Mouse (Mus musculus): ENCODE data around the gene Bpgm. TPM values are rescaled to one million over a fixed set of nuclear protein-coding genes. Genes with fewer than 3 reads are reported as not detected.

Gene Bpgm
- polyA plus RNA-seq, 1 experiment = 18.6 TPM

GRCm38 (mm10) chr6:34447961-34448360, 28.0 kb upstream of the Bpgm start:
- no peak for TF ChIP-seq POLR2A (IDR thresholded peaks at IDR 0.05; ENCODE audit: insufficient read length, low read depth)
- Histone ChIP-seq H3K27me3 (ENCODE audit: control insufficient read depth, insufficient read depth, insufficient read length) (no peaks in the 10 kb centered on the region), H3K79me2 (ENCODE audit: control insufficient read depth, insufficient read depth) (no peaks in the 10 kb centered on the region), H3K36me3 (ENCODE audit: control insufficient read depth, insufficient read depth) (no peaks in the 10 kb centered on the region), H3K4me2 (ENCODE audit: low read depth) (no peak overlapping the region), H3ac (ENCODE audit: control insufficient read depth, insufficient read length) (no peak overlapping the region), H3K4me3 (no peak overlapping the region)

- no peak overlapping the region for H3ac ChIP-seq (ENCODE audit: control insufficient read depth, insufficient read length)
- H3K4me2 ChIP-seq (ENCODE audit: low read depth) = no peak overlapping the region
- H3K36me3 ChIP-seq (ENCODE audit: control insufficient read depth, insufficient read depth) = no peaks in the 10 kb centered on the region
- no peak overlapping the region for H3K4me3 ChIP-seq
- TF ChIP-seq TCF3 (IDR thresholded peaks at IDR 0.05; ENCODE audit: insufficient read length, low read depth) = no peak
- no peak for TF ChIP-seq POLR2A (IDR thresholded peaks at IDR 0.05; ENCODE audit: insufficient read length, low read depth)
- no peak for TF ChIP-seq SRF (IDR thresholded peaks at IDR 0.05; ENCODE audit: control insufficient read depth, insufficient read length, low read depth)
- TF ChIP-seq USF1 (IDR thresholded peaks at IDR 0.05; ENCODE audit: low read depth) = no peak
- TF ChIP-seq POLR2AphosphoS2 (IDR thresholded peaks at IDR 0.05; ENCODE audit: insufficient read length, low read depth) = no peak
- no peak for TF ChIP-seq E2F4 (IDR thresholded peaks at IDR 0.05; ENCODE audit: insufficient read depth)
- TF ChIP-seq MYOG (IDR thresholded peaks at IDR 0.05; ENCODE audit: control insufficient read depth in 1 of 3, insufficient read depth in 1 of 3, insufficient read length in 2 of 3, low read depth in 2 of 3) = no peak
- TF ChIP-seq TCF12 (IDR thresholded peaks at IDR 0.05; ENCODE audit: insufficient read depth, poor library complexity, severe bottlenecking) = no peak
- TF ChIP-seq CEBPB (IDR thresholded peaks at IDR 0.05; ENCODE audit: insufficient read depth, poor library complexity, severe bottlenecking) = no peak
- no peak for TF ChIP-seq MYOD1 (IDR thresholded peaks at IDR 0.05; ENCODE audit: control insufficient read depth in 1 of 3, insufficient read length in 2 of 3, low read depth in 2 of 3)
- no peak for TF ChIP-seq REST (IDR thresholded peaks at IDR 0.05; ENCODE audit: insufficient read depth, insufficient read length)
- no peak for TF ChIP-seq MAX (IDR thresholded peaks at IDR 0.05; ENCODE audit: low read depth)
- no peaks in the 10 kb centered on the region for H3K79me2 ChIP-seq (ENCODE audit: control insufficient read depth, insufficient read depth)
- no peaks in the 10 kb centered on the region for H3K27me3 ChIP-seq (ENCODE audit: control insufficient read depth, insufficient read depth, insufficient read length)
These were observed 27.3 kb upstream of the Bpgm start for GRCm38 (mm10) chr6:34448696-34449095.

- H3ac ChIP-seq (ENCODE audit: control insufficient read depth, insufficient read length) = no peak overlapping the region
- TF ChIP-seq MYOG (IDR thresholded peaks at IDR 0.05; ENCODE audit: control insufficient read depth in 1 of 3, insufficient read depth in 1 of 3, insufficient read length in 2 of 3, low read depth in 2 of 3) (no peak), TCF3 (IDR thresholded peaks at IDR 0.05; ENCODE audit: insufficient read length, low read depth) (no peak), E2F4 (IDR thresholded peaks at IDR 0.05; ENCODE audit: insufficient read depth) (no peak), REST (IDR thresholded peaks at IDR 0.05; ENCODE audit: insufficient read depth, insufficient read length) (no peak)
- no peaks in the 10 kb centered on the region for H3K79me2 ChIP-seq (ENCODE audit: control insufficient read depth, insufficient read depth)
- no peaks in the 10 kb centered on the region for H3K27me3 ChIP-seq (ENCODE audit: control insufficient read depth, insufficient read depth, insufficient read length)
- H3K36me3 ChIP-seq (ENCODE audit: control insufficient read depth, insufficient read depth) = no peaks in the 10 kb centered on the region
- H3K4me3 ChIP-seq = no peak overlapping the region
- H3K4me2 ChIP-seq (ENCODE audit: low read depth) = peak overlapping the region; percentile 31
These were observed 22.8 kb upstream of the Bpgm start for GRCm38 (mm10) chr6:34452963-34453770.

- no peak for TF ChIP-seq POLR2AphosphoS2 (IDR thresholded peaks at IDR 0.05; ENCODE audit: insufficient read length, low read depth)
- no peak for TF ChIP-seq MAX (IDR thresholded peaks at IDR 0.05; ENCODE audit: low read depth)
- TF ChIP-seq TCF12 (IDR thresholded peaks at IDR 0.05; ENCODE audit: insufficient read depth, poor library complexity, severe bottlenecking) = no peak
- TF ChIP-seq SRF (IDR thresholded peaks at IDR 0.05; ENCODE audit: control insufficient read depth, insufficient read length, low read depth) = no peak
- no peak for TF ChIP-seq MYOG (IDR thresholded peaks at IDR 0.05; ENCODE audit: control insufficient read depth in 1 of 3, insufficient read depth in 1 of 3, insufficient read length in 2 of 3, low read depth in 2 of 3)
- TF ChIP-seq REST (IDR thresholded peaks at IDR 0.05; ENCODE audit: insufficient read depth, insufficient read length) = no peak
- TF ChIP-seq TCF3 (IDR thresholded peaks at IDR 0.05; ENCODE audit: insufficient read length, low read depth) = no peak
- no peak for TF ChIP-seq CEBPB (IDR thresholded peaks at IDR 0.05; ENCODE audit: insufficient read depth, poor library complexity, severe bottlenecking)
- TF ChIP-seq USF1 (IDR thresholded peaks at IDR 0.05; ENCODE audit: low read depth) = no peak
- no peak for TF ChIP-seq POLR2A (IDR thresholded peaks at IDR 0.05; ENCODE audit: insufficient read length, low read depth)
- no peak for TF ChIP-seq E2F4 (IDR thresholded peaks at IDR 0.05; ENCODE audit: insufficient read depth)
- TF ChIP-seq MYOD1 (IDR thresholded peaks at IDR 0.05; ENCODE audit: control insufficient read depth in 1 of 3, insufficient read length in 2 of 3, low read depth in 2 of 3) = no peak
- Histone ChIP-seq H3K36me3 (ENCODE audit: control insufficient read depth, insufficient read depth) (no peaks in the 10 kb centered on the region), H3K27me3 (ENCODE audit: control insufficient read depth, insufficient read depth, insufficient read length) (no peaks in the 10 kb centered on the region), H3K4me3 (no peak overlapping the region), H3K79me2 (ENCODE audit: control insufficient read depth, insufficient read depth) (no peaks in the 10 kb centered on the region), H3K4me2 (ENCODE audit: low read depth) (no peak overlapping the region), H3ac (ENCODE audit: control insufficient read depth, insufficient read length) (no peak overlapping the region)
These were observed 16.6 kb upstream of the Bpgm start for GRCm38 (mm10) chr6:34459456-34459855.

- no peaks in the 10 kb centered on the region for H3K27me3 ChIP-seq (ENCODE audit: control insufficient read depth, insufficient read depth, insufficient read length)
- H3K4me2 ChIP-seq (ENCODE audit: low read depth) = no peak overlapping the region
- no peaks in the 10 kb centered on the region for H3K36me3 ChIP-seq (ENCODE audit: control insufficient read depth, insufficient read depth)
- H3K4me3 ChIP-seq = no peak overlapping the region
- no peak for TF ChIP-seq E2F4 (IDR thresholded peaks at IDR 0.05; ENCODE audit: insufficient read depth)
- TF ChIP-seq MYOD1 (IDR thresholded peaks at IDR 0.05; ENCODE audit: control insufficient read depth in 1 of 3, insufficient read length in 2 of 3, low read depth in 2 of 3) = no peak
- TF ChIP-seq MYOG (IDR thresholded peaks at IDR 0.05; ENCODE audit: control insufficient read depth in 1 of 3, insufficient read depth in 1 of 3, insufficient read length in 2 of 3, low read depth in 2 of 3) = no peak
- TF ChIP-seq SRF (IDR thresholded peaks at IDR 0.05; ENCODE audit: control insufficient read depth, insufficient read length, low read depth) = no peak
- no peak for TF ChIP-seq POLR2AphosphoS2 (IDR thresholded peaks at IDR 0.05; ENCODE audit: insufficient read length, low read depth)
- no peak for TF ChIP-seq POLR2A (IDR thresholded peaks at IDR 0.05; ENCODE audit: insufficient read length, low read depth)
- no peak for TF ChIP-seq MAX (IDR thresholded peaks at IDR 0.05; ENCODE audit: low read depth)
- TF ChIP-seq TCF12 (IDR thresholded peaks at IDR 0.05; ENCODE audit: insufficient read depth, poor library complexity, severe bottlenecking) = no peak
- TF ChIP-seq USF1 (IDR thresholded peaks at IDR 0.05; ENCODE audit: low read depth) = no peak
- no peak for TF ChIP-seq REST (IDR thresholded peaks at IDR 0.05; ENCODE audit: insufficient read depth, insufficient read length)
- TF ChIP-seq TCF3 (IDR thresholded peaks at IDR 0.05; ENCODE audit: insufficient read length, low read depth) = no peak
- no peak for TF ChIP-seq CEBPB (IDR thresholded peaks at IDR 0.05; ENCODE audit: insufficient read depth, poor library complexity, severe bottlenecking)
- H3K79me2 ChIP-seq (ENCODE audit: control insufficient read depth, insufficient read depth) = no peaks in the 10 kb centered on the region
- H3ac ChIP-seq (ENCODE audit: control insufficient read depth, insufficient read length) = no peak overlapping the region
These were observed 15.4 kb upstream of the Bpgm start for GRCm38 (mm10) chr6:34460651-34461050.

All from myocyte (in vitro differentiated cells).